ENCODE assay signal across 9 mouse cellular contexts in genomic region chr3:131084718-131085561, GRCm38 (mm10). TPM values are rescaled to one million over a fixed set of nuclear protein-coding genes. Genes with fewer than 3 reads are reported as not detected.
A peak's percentile ranks its signal among the peaks of the same experiment; 100 is the strongest.
DNase-seq lines count a peak whose midpoint lies in the region; ATAC-seq lines count a peak whose summit lies in the region.
"Had no signal": no experiment of that assay in that cellular context is flagged by ENCODE, and none has a peak within 500 bp of the region (broad histone marks: within the 10 kb centered on the region; RNA-seq: fewer than 3 reads in every experiment).

No protein-coding gene starts in this region.

- H3K4me3 ChIP-seq in heart, embryonic 10.5 days: peak overlapping the region; percentile 58
- H3K4me3 ChIP-seq in hindbrain, embryonic 15.5 days: peak overlapping the region; percentile 37
- peak overlapping the region; percentile 40 for H3K4me3 ChIP-seq in midbrain, embryonic 13.5 days (replicated peaks)

- H3K4me1 ChIP-seq in heart, embryonic 10.5 days: peaks cover 13% of the 10 kb centered on the region; the same call in 1 of the 2 replicates
- peaks cover 10% of the 10 kb centered on the region for H3K4me1 ChIP-seq in hindbrain, embryonic 15.5 days (replicated peaks)
- peaks cover 18% of the 10 kb centered on the region for H3K4me1 ChIP-seq in midbrain, embryonic 13.5 days (replicated peaks)

- intact Hi-C loops in heart, postnatal 25 days (cut with DNase I): no loop called here

- peak overlapping the region; percentile 35; the same call in 1 of the 2 replicates for H3K9ac ChIP-seq in hindbrain, embryonic 15.5 days
- H3K9ac ChIP-seq in midbrain, embryonic 13.5 days (replicated peaks): peak overlapping the region; percentile 44; the same call in 1 of the 2 replicates

- peak overlapping the region; percentile 72 for H3K27ac ChIP-seq in heart, embryonic 10.5 days
- H3K27ac ChIP-seq in hindbrain, embryonic 15.5 days (replicated peaks): no peak overlapping the region
- no peak overlapping the region for H3K27ac ChIP-seq in midbrain, embryonic 13.5 days
- H3K27ac ChIP-seq: macrophage had no signal

- H3K27me3 ChIP-seq in heart, embryonic 10.5 days (ENCODE audit: insufficient read depth, poor library complexity, severe bottlenecking): peaks cover 10% of the 10 kb centered on the region; the same call in 1 of the 2 replicates
- H3K27me3 ChIP-seq in hindbrain, embryonic 15.5 days: peaks cover 10% of the 10 kb centered on the region
- peaks cover 9% of the 10 kb centered on the region; the same call in 1 of the 2 replicates for H3K27me3 ChIP-seq in midbrain, embryonic 13.5 days

- no peaks in the 10 kb centered on the region for H3K36me3 ChIP-seq in heart, embryonic 10.5 days
- no peaks in the 10 kb centered on the region for H3K36me3 ChIP-seq in hindbrain, embryonic 15.5 days
- H3K36me3 ChIP-seq in midbrain, embryonic 13.5 days: no peaks in the 10 kb centered on the region

- 6% methylated on average over 30 of the region's 30 CpGs for WGBS in heart, embryonic 10.5 days
- 4% methylated on average over 30 of the region's 30 CpGs for WGBS in hindbrain, embryonic 15.5 days
- WGBS in midbrain, embryonic 13.5 days: 3% methylated on average over 30 of the region's 30 CpGs

- no peak for DNase-seq in heart, embryonic 10.5 days (ENCODE audit: low spot score)
- no peak for DNase-seq in heart, postnatal 25 days (ENCODE audit: low spot score)
- DNase-seq in embryo, embryonic 11 days: peak; percentile 80
- no peak for DNase-seq in spleen, postnatal 36 days (ENCODE audit: low spot score in 2 of 2)
- no peak for DNase-seq in kidney, adult 11 months

- peak overlapping the region; percentile 73 for H3K4me2 ChIP-seq in hindbrain, embryonic 15.5 days
- peak overlapping the region; percentile 70 for H3K4me2 ChIP-seq in midbrain, embryonic 13.5 days (replicated peaks)

- peak; percentile 47 for ATAC-seq in CD4-positive, CD25-positive, alpha-beta regulatory T cell, adult 4 months
- peak; percentile 65; the same call in 1 of the 2 replicates for ATAC-seq in hindbrain, embryonic 15.5 days (ENCODE audit: low FRiP score, low read depth)
- peak; percentile 65 for ATAC-seq in midbrain, embryonic 13.5 days

- no peaks in the 10 kb centered on the region for H3K9me3 ChIP-seq in heart, embryonic 10.5 days
- H3K9me3 ChIP-seq in hindbrain, embryonic 15.5 days: no peaks in the 10 kb centered on the region
- no peaks in the 10 kb centered on the region for H3K9me3 ChIP-seq in midbrain, embryonic 13.5 days

RNA-seq across cellular contexts. Expression of gene Lef1, which starts 25.3 kb away (rescaled TPM):
- 22.2 and 29.3 TPM in 2 replicates for polyA plus RNA-seq in heart, embryonic 10.5 days (2016; fragmentation: Nextera tagmentation; extraction: Ambion mirVana)
- total RNA-seq in heart, postnatal 25 days (2021): under 1 TPM; 0.29 to 0.45 TPM
- polyA plus RNA-seq in CD4-positive, CD25-positive, alpha-beta regulatory T cell, adult 4 months (2017; shearing (Covaris generic)): 100 to 1,000 TPM; 208 to 272 TPM
- polyA plus RNA-seq in hindbrain, embryonic 15.5 days (2015; fragmentation: Nextera tagmentation; extraction: Ambion mirVana): 10.2 and 16.0 TPM in 2 replicates
- polyA plus RNA-seq in midbrain, embryonic 13.5 days (2015; fragmentation: Nextera tagmentation; extraction: Ambion mirVana): 80.3 and 86.0 TPM in 2 replicates
